Mouse (Mus musculus): ENCODE data around the gene Olfr178. TPM values are rescaled to one million over a fixed set of nuclear protein-coding genes. Genes with fewer than 3 reads are reported as not detected.

The Olfr178 gene
- polyA plus RNA-seq (2015; fragmentation: Nextera tagmentation; extraction: Ambion mirVana): not detected in 2 replicates

DNA sequence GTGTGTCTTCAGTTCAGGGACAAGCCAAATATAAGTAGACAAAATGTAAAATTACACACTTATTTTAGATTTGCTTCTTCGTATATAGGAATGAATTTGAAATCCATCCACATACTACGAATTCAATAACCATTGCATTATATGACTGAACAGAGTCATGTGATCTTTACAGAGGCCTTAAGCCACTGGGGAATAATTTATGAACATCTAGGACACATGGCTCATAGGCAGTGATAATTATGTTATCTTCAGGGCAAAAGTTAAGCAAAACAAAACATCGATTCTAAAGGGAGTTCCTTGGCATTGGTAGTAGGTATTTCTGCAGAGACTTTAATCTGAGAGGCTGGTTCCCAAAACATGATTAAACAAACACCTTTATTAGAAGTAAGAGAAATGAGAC is at the start of gene Olfr178:
Gene Olfr178, minus strand, starts transcription at position 101 of the 400 bp plus-strand sequence.
- H3K4me2 ChIP-seq: no peak within 1 kb of the TSS
- H3K36me3 ChIP-seq: no peaks in the 10 kb centered on the region
- no peak within 1 kb of the TSS for H3K9ac ChIP-seq
- H3K4me1 ChIP-seq: no peaks in the 10 kb centered on the region
- no peak within 1 kb of the TSS for H3K4me3 ChIP-seq
- no peak for ATAC-seq (ENCODE audit: extremely low read depth, insufficient number of reproducible peaks, low FRiP score, low TSS enrichment)
- WGBS: 75% methylated on average over 3 of the region's 3 CpGs
- peaks cover 2% of the 10 kb centered on the region; the same call in 1 of the 2 replicates for H3K9me3 ChIP-seq
- H3K27me3 ChIP-seq (replicated peaks): no peaks in the 10 kb centered on the region
- no peak within 1 kb of the TSS for H3K27ac ChIP-seq (replicated peaks)

DNA sequence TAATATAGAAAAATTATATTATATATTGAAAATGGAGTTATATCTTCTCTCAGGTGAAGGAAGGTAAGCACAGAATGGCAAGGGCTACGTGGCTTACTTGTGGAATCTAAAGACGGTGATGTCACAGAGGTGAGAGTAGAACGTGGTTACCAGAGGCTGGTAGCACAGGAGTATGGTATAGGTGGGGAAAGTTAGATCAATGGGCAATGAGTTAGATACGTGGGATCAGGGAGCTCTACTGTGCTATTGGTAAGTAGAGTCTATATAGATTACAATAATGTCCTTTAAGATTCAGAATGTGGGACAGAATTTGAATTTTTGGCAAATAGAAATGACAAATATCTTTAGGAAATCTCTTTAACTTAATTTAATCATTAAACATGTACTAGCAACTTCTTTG is 37.4 kb upstream of the Olfr178 start, which contains the start of gene Olfr180:
Gene Olfr180, minus strand, starts transcription at position 101 of the 400 bp plus-strand sequence.
- no peaks in the 10 kb centered on the region for H3K36me3 ChIP-seq
- H3K9me3 ChIP-seq: no peaks in the 10 kb centered on the region
- no peak within 1 kb of the TSS for H3K4me2 ChIP-seq
- no peak within 1 kb of the TSS for H3K27ac ChIP-seq (replicated peaks)
- no peak within 1 kb of the TSS for H3K4me3 ChIP-seq
- WGBS: 76% methylated on average over 4 of the region's 4 CpGs
- no peak for ATAC-seq (ENCODE audit: extremely low read depth, insufficient number of reproducible peaks, low FRiP score, low TSS enrichment)
- H3K9ac ChIP-seq: no peak within 1 kb of the TSS
- H3K4me1 ChIP-seq: no peaks in the 10 kb centered on the region
- no peaks in the 10 kb centered on the region for H3K27me3 ChIP-seq (replicated peaks)

DNA sequence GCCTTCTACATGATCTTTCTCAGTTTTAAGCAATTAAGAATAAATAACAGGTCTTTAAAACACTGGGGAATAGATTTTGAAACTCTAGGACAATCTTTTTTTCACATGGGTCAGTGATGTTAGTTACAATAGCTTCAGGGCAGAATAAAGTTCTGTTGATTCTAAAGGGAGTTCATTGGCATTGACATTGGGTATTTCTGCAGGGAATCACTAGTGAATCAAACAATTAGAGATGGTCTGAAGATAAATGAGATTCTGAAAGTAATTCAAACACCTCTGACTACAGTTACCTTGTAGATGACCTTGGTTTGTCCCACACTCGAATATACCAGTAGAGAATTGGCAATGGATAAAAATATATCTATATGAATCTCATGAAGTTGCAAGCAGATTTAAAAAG is 36.8 kb upstream of the Olfr178 start, which contains the start of gene Olfr181:
Gene Olfr181, minus strand, starts transcription at position 101 of the 400 bp plus-strand sequence.
- Histone ChIP-seq H3K9me3 (no peaks in the 10 kb centered on the region), H3K4me2 (no peak within 1 kb of the TSS), H3K27ac (replicated peaks) (no peak within 1 kb of the TSS), H3K27me3 (replicated peaks) (no peaks in the 10 kb centered on the region), H3K4me3 (no peak within 1 kb of the TSS), H3K36me3 (no peaks in the 10 kb centered on the region), H3K4me1 (no peaks in the 10 kb centered on the region), H3K9ac (no peak within 1 kb of the TSS)
- 53% methylated on average over 1 of the region's 1 CpGs for WGBS
- ATAC-seq (ENCODE audit: extremely low read depth, insufficient number of reproducible peaks, low FRiP score, low TSS enrichment): no peak

DNA sequence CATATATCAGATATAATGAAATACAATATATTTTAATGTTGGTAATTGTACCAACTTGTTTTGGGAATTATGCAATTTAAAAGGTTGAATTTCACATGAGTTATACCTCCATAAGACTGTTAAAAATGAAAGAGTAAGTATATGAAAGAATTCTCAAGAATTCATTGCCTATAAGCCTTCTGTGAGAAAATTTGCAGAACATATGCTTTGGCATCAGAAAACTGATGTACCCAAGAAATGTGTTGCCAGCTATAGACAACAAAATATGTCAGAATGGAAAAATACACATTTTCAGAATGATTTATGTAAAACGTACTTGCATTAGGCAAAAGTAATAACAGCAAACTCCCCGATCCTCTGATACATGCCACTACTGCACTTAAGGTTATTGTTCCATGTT is 7.4 kb downstream of the Olfr178 start:
- no peaks in the 10 kb centered on the region for H3K9me3 ChIP-seq
- no peak overlapping the region for H3K9ac ChIP-seq
- H3K27ac ChIP-seq (replicated peaks): no peak overlapping the region
- ATAC-seq (ENCODE audit: extremely low read depth, insufficient number of reproducible peaks, low FRiP score, low TSS enrichment): no peak
- no peaks in the 10 kb centered on the region for H3K27me3 ChIP-seq (replicated peaks)
- no peak overlapping the region for H3K4me3 ChIP-seq
- WGBS: 83% methylated on average over 2 of the region's 2 CpGs
- no peak overlapping the region for H3K4me2 ChIP-seq
- H3K36me3 ChIP-seq: no peaks in the 10 kb centered on the region
- H3K4me1 ChIP-seq: no peaks in the 10 kb centered on the region

DNA sequence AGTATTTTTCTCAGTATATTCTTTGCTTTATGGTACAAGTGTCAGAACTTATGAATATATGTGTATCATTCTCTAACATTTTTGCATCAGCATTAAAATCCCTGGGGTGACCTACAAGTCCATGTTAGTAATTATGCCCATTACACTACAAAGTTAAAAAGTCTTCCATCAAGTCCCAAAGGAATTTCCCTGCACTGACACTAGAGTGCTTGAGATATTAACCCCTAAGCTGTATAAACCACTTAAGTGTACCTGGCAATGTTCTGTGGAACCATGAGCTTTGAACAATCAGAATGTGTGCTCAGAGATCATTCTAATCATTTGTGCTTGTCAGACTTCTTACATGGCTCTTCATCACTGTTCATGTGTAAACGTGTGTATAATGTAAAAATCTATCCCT is 17.2 kb downstream of the Olfr178 start, which contains the start of gene Olfr177:
Gene Olfr177, minus strand, starts transcription at position 101 of the 400 bp plus-strand sequence.
- H3K4me2 ChIP-seq: no peak within 1 kb of the TSS
- 31% methylated on average over 1 of the region's 1 CpGs for WGBS
- no peak within 1 kb of the TSS for H3K9ac ChIP-seq
- no peaks in the 10 kb centered on the region for H3K27me3 ChIP-seq (replicated peaks)
- no peak within 1 kb of the TSS for H3K4me3 ChIP-seq
- H3K4me1 ChIP-seq: no peaks in the 10 kb centered on the region
- no peak for ATAC-seq (ENCODE audit: extremely low read depth, insufficient number of reproducible peaks, low FRiP score, low TSS enrichment)
- no peaks in the 10 kb centered on the region for H3K36me3 ChIP-seq
- H3K9me3 ChIP-seq: no peaks in the 10 kb centered on the region
- H3K27ac ChIP-seq (replicated peaks): no peak within 1 kb of the TSS

DNA sequence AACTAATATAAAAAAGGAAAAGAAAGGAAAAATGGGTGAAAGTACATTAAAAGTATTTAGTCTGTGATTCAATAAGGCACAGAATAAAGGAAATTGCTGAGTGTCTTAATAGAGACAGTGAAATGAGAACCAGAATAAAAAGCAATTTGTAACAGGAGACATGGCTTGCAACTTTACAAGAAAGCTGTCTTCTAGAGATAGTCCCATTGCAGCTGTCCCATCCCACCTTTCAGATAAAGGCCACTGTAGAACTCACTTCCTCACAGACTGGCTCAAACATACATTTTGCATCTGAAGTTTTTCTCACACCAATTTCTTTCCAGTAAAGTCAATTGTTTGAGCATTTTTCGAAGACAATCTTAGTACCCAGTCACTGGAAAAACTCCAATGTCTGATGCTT is 30.4 kb downstream of the Olfr178 start:
- H3K36me3 ChIP-seq: no peaks in the 10 kb centered on the region
- H3K27ac ChIP-seq (replicated peaks): no peak overlapping the region
- H3K4me1 ChIP-seq: no peaks in the 10 kb centered on the region
- no peak overlapping the region for H3K9ac ChIP-seq
- 55% methylated on average over 1 of the region's 1 CpGs for WGBS
- ATAC-seq (ENCODE audit: extremely low read depth, insufficient number of reproducible peaks, low FRiP score, low TSS enrichment): no peak
- H3K27me3 ChIP-seq (replicated peaks): no peaks in the 10 kb centered on the region
- H3K9me3 ChIP-seq: no peaks in the 10 kb centered on the region
- H3K4me2 ChIP-seq: no peak overlapping the region
- H3K4me3 ChIP-seq: no peak overlapping the region

DNA sequence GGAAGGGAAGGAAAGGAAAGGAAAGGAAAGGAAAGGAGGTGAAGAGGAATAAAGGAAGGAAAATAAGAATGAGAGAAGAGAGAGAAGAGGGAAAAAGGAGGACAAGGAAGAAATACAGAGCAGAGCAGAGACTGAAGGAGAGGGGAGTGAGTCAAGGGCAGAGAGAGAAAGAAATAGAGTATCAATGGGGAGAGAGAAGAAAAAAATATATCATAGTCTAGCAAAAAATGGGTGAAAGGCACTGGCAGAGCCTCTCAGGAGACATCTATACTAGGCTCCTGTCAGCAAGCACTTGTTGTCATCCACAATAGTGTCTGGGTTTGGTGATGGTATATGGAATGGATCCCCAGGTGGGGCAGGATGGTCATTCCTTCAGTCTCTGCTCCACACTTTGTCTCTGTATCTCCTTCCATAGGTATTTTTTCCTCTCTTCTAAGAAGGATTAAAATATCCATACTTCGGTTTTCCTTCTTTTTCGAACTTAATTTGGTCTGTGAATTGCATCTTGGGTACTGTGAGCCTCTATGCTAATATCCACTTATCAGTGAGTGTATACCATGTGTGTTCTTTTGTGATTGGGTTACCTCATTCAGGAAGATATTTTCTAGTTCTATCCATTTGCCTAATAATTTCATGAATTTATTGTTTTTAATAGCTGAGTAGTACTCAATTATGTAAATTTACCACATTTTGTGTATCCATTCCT is 31.7 kb downstream of the Olfr178 start:
- no peak overlapping the region for H3K4me2 ChIP-seq
- no peaks in the 10 kb centered on the region for H3K4me1 ChIP-seq
- H3K27me3 ChIP-seq (replicated peaks): no peaks in the 10 kb centered on the region
- no peaks in the 10 kb centered on the region for H3K36me3 ChIP-seq
- no peak overlapping the region for H3K9ac ChIP-seq
- H3K9me3 ChIP-seq: no peaks in the 10 kb centered on the region
- ATAC-seq (ENCODE audit: extremely low read depth, insufficient number of reproducible peaks, low FRiP score, low TSS enrichment): no peak
- no peak overlapping the region for H3K4me3 ChIP-seq
- no peak overlapping the region for H3K27ac ChIP-seq (replicated peaks)
- 81% methylated on average over 2 of the region's 2 CpGs for WGBS

Other genes with a start within 250 kb of the Olfr178 start
- 26.9 and 37.8 TPM in 2 replicates for gene Cpox, start 221.8 kb downstream of the Olfr178 start, polyA plus RNA-seq (2015; fragmentation: Nextera tagmentation; extraction: Ambion mirVana)
- gene Gpr15, start 173.0 kb downstream of the Olfr178 start, polyA plus RNA-seq (2015; fragmentation: Nextera tagmentation; extraction: Ambion mirVana): not detected in 2 replicates
- gene Cldnd1, start 164.2 kb downstream of the Olfr178 start, polyA plus RNA-seq (2015; fragmentation: Nextera tagmentation; extraction: Ambion mirVana): 96.1 and 103 TPM in 2 replicates
- gene Olfr172, start 128.9 kb downstream of the Olfr178 start, polyA plus RNA-seq (2015; fragmentation: Nextera tagmentation; extraction: Ambion mirVana): not detected in 2 replicates
- gene Olfr173, start 91.8 kb downstream of the Olfr178 start, polyA plus RNA-seq (2015; fragmentation: Nextera tagmentation; extraction: Ambion mirVana): not detected in 2 replicates
- not detected in 2 replicates for gene Olfr175-ps1, start 65.3 kb downstream of the Olfr178 start, polyA plus RNA-seq (2015; fragmentation: Nextera tagmentation; extraction: Ambion mirVana)
- gene Olfr177, start 17.3 kb downstream of the Olfr178 start, polyA plus RNA-seq (2015; fragmentation: Nextera tagmentation; extraction: Ambion mirVana): not detected in 2 replicates
- gene Olfr181, start 36.7 kb upstream of the Olfr178 start, polyA plus RNA-seq (2015; fragmentation: Nextera tagmentation; extraction: Ambion mirVana): not detected in 2 replicates
- gene Olfr180, start 37.3 kb upstream of the Olfr178 start, polyA plus RNA-seq (2015; fragmentation: Nextera tagmentation; extraction: Ambion mirVana): not detected in 2 replicates
- gene Olfr183, start 103.3 kb upstream of the Olfr178 start, polyA plus RNA-seq (2015; fragmentation: Nextera tagmentation; extraction: Ambion mirVana): not detected in 2 replicates
- not detected in 2 replicates for gene Olfr186, start 138.2 kb upstream of the Olfr178 start, polyA plus RNA-seq (2015; fragmentation: Nextera tagmentation; extraction: Ambion mirVana)
- not detected in 2 replicates for gene Olfr187, start 147.7 kb upstream of the Olfr178 start, polyA plus RNA-seq (2015; fragmentation: Nextera tagmentation; extraction: Ambion mirVana)
- gene Olfr190, start 185.9 kb upstream of the Olfr178 start, polyA plus RNA-seq (2015; fragmentation: Nextera tagmentation; extraction: Ambion mirVana): not detected in 2 replicates
- gene Olfr191, start 197.8 kb upstream of the Olfr178 start, polyA plus RNA-seq (2015; fragmentation: Nextera tagmentation; extraction: Ambion mirVana): not detected in 2 replicates
- gene Olfr193, start 219.8 kb upstream of the Olfr178 start, polyA plus RNA-seq (2015; fragmentation: Nextera tagmentation; extraction: Ambion mirVana): not detected in 2 replicates
- not detected in 2 replicates for gene Olfr194, start 229.0 kb upstream of the Olfr178 start, polyA plus RNA-seq (2015; fragmentation: Nextera tagmentation; extraction: Ambion mirVana)

Measured in heart, embryonic 13.5 days (tissue).